Mouse (Mus musculus) induced T-regulatory cell, adult 2 months (primary cell): ENCODE measurements at regions not wholly inside any gene's neighbourhood (a gene's known extent, or its start where the extent isn't known, plus 50 kb on each side); places are given as distances from the start of the nearest gene placed in this dataset.
"Not testable (repeated sequence)": the region's sequence is repeated elsewhere in the genome, so short reads cannot be mapped to it uniquely, and the experiment has no call there.

Source experiments
- DNase-seq: peaks from one replicate; pipeline ENCODE4 v3.0.0-alpha.2; 2012; ENCODE audit warnings: low read depth

DNA sequence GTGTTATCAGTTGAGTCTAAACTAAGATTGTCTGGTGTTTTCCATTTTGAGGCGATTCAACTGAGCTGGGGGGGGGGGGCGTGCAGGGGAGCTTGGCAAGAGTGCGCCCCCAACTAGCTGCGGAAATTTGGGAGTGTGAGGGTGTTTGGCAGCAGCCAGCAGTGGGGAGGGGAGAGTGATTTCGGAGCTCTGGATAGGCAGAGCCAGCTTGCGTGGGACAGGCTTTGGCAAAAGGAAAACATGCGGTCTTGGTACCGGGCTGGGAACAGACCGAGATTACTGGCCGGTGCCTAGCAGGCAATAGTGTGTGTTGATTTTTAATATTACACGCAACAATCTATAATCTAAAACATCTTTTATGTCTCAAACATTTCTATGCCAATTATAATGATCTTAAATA is 199.4 kb upstream of the Cdk6 start:
- DNase-seq = not testable (repeated sequence)

DNA sequence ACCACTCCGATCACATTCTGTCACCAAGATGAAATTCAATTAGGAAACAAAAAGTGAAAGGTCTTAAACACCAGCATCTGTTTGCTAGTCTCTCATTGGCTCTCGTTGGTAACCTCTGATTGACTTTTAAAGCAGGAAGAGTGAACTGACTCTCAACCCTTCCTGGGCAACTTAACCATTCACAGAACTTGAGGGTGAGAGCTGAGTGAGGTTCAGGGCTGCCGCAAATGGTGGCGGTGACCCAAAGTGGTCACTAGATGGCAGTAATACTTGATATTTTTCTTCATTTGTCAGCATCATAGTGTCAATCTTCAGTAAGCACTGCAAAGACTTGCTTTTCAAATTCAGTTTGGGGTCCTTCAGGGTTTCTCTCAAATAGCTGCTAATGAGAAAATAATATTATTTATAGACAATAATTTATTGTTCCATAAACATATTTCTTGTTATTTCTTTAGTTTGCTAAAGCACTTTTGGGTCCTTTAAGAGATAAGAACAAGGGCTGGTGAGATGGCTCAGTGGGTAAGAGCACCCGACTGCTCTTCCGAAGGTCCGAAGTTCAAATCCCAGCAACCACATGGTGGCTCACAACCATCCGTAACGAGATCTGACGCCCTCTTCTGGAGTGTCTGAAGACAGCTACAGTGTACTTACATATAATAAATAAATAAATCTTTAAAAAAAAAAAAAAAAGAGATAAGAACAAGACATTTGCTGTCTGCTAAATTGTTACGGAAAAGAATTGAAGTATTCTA is 194.6 kb upstream of the Cdk6 start:
- peak; percentile 79 for DNase-seq

DNA sequence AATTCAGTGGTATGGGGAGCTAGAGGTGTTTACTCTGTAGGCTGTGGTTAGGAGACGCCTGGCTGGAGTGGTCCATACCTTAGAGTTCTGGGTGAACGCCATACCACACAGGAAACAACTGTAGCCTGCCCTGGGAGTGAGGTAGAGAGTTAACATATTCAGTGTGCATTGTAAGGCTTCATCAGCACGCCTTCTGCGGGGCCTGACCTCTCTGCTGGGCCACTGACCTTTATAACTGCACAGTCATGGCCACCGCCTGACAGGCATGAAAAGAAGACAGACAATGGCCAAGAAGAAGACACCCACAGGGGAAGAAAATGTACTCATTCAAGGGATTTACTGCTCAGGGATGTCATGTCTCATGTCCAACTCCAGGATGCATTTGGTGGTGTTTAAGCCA is 191.4 kb upstream of the Cdk6 start:
- DNase-seq = not testable (repeated sequence)

DNA sequence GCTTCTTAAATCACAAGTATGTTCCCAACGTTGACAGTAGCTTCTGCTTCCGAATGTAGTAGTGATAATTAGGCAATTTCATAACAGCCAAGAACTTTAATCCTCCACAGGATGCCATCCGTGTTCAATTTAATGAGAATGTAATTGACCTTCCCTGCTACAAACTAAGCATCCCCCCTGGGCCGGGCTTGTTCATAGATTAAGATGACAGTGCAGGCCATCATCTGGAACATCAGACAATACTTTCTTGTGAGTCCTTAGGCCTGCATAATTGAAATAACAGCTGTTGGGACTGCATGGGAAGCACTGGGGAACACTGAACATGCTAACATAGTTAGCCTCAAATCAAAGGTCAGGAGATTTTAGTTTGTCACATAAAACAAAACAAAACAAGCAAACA is 190.5 kb upstream of the Cdk6 start:
- not testable (repeated sequence) for DNase-seq

DNA sequence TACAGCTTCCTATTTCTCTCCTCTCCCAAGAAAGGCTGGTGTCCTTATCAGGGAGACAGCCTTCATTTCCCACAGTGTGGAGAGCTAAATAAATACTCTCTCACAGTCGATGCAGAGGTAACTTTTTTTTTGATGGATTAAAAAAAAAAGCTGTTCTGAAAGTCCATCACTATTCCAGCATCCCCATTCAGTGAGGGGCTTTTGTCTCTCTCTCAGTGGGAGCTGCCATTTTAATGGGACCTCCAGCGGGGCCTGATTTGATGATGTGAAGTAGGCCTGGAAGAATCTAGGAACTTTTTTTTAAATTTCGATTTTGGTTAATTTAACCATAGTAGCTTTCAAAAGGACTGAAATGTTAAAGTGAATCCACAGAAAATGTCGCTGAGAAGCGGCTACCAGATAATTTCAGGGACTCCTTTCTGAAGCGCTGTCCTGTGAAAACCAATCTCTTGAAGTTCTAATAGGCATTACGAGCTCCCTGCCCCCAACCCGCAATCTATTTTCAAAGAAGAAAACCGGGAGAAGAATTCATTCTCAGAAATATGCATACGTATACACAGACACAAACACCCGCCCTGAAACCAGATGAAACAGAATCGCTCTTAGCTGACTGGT is 189.6 kb upstream of the Cdk6 start:
- peak; percentile 38 for DNase-seq

- peak; percentile 77 for DNase-seq
These were observed 189.0 kb upstream of the Cdk6 start for GRCm38 (mm10) chr5:3152149-3152865.

- DNase-seq = not testable (repeated sequence)
These were observed 175.8 kb upstream of the Cdk6 start for GRCm38 (mm10) chr5:3165511-3165910.

DNA sequence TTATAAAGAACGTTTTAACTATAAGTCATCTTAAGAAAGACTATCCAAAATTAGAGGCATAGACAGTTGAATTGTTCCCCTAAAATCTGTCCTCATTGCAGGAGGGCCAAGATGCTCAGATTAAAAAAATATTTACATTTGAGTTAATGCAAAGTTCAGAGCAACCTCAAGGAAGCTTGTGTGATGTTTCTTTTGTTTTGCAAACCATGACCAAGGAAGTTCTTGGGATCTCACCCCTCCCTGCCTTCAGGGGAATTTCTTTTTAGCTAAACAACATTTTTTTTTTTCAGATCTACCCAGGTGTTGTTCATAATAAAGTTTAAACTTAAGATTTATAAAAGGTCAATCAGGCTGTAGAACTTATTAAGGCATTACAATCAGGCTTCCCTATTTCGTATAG is 174.8 kb upstream of the Cdk6 start:
- DNase-seq = not testable (repeated sequence)

DNA sequence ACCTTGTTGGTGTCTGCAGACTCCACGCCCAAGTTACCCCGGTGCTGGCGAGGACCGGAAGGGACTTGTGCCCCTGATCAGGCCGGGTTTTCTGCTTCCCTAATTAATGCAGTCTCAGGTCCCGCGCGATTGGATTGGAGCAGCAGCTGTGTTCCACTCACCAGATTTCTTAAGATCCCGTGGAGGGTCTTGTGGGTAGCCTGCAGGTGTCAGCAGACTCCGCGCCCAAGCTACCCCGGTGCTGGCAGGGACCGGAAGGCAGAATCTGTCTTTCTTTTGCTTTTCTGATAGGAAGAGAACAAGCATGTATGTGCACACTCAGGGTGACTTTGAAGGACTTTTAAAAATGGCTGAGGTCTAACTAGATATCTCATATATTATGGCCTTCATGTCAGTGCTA is 147.7 kb upstream of the Cdk6 start:
- peak; percentile 52 for DNase-seq

- DNase-seq = no peak
These were observed 143.1 kb upstream of the Cdk6 start for GRCm38 (mm10) chr5:3197952-3198841.

- DNase-seq = not testable (repeated sequence)
These were observed 142.3 kb upstream of the Cdk6 start for GRCm38 (mm10) chr5:3198869-3199550.

DNA sequence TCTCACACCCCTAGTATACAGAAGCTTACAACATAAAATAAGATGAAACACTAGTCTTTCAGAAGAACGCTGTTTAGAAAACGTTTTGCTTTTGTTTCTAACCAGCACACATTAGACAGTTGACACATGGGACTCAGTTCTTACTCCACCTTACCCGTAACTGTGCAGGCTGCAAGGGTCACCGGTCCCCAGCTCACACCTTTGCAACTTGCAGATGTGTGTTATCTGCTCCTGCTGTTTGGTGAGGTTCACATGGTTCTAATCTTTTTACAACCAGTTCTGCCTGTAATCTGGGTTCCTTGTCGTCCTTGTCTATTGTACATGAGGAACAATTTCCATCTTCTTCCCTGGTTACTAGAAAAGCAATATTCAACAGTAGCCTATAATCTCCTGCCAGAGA is 135.1 kb upstream of the Cdk6 start:
- not testable (repeated sequence) for DNase-seq

- not testable (repeated sequence) for DNase-seq
These were observed 133.0 kb upstream of the Cdk6 start for GRCm38 (mm10) chr5:3208293-3208692.

- no peak for DNase-seq
These were observed 130.0 kb upstream of the Cdk6 start for GRCm38 (mm10) chr5:3211284-3211683.

- no peak for DNase-seq
These were observed 125.2 kb upstream of the Cdk6 start for GRCm38 (mm10) chr5:3216053-3216452.

- DNase-seq = no peak
These were observed 122.1 kb upstream of the Cdk6 start for GRCm38 (mm10) chr5:3219230-3219629.

DNA sequence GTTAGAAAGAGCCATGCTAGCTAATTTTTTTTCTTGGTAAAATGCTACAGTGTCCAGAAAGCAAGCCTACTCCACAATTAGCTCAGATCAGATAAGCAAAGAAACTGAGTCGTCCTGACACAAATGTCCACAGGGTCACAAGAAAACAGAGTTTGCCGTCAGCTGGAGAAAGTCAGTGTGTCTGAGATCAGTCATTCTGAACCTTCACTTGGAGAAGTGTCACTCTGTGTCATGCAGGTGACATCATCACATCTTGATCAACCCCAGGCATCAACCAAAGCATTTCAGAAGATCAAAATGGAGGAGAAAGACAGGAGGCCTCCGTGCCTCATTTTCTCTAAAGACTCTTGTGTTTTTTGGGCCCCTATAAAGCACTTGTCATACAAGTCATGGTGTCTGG is 121.5 kb upstream of the Cdk6 start:
- no peak for DNase-seq

- DNase-seq = peak; percentile 53
These were observed 117.5 kb upstream of the Cdk6 start for GRCm38 (mm10) chr5:3223819-3224218.

DNA sequence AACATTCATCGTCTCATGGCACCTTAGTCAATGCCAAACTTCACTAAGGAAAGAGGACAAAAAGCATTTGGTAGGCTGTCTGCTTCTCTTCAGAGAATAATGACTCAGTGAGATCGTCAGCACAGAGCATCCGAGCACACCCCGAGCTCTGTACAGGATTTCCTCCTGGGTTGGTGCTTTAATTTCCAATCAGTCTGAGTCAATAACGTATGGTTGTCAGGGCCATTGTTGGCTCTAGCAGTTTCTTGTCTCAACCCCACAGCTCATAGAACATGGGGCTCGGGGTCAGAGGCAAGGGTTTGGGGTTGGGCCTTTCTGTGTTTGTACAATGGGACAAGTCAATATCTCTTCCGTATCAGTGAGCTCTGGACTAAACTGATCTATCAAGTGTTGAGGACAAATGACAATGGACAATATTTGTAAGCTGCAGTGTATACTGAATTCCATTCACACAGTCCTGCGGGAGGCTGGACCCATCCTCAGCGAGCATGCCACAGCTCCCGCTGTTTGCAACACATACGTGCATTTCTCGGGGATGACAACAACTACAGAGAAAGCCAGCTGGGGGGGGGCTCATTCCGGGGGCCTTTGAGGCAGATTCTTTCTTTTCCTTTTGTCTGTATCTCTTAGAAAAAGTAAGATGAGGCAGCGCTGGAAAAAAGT is 116.8 kb upstream of the Cdk6 start:
- not testable (repeated sequence) for DNase-seq

GRCm38 (mm10) chr5:3225358-3225757 is 115.9 kb upstream of the Cdk6 start:
- not testable (repeated sequence) for DNase-seq

DNA sequence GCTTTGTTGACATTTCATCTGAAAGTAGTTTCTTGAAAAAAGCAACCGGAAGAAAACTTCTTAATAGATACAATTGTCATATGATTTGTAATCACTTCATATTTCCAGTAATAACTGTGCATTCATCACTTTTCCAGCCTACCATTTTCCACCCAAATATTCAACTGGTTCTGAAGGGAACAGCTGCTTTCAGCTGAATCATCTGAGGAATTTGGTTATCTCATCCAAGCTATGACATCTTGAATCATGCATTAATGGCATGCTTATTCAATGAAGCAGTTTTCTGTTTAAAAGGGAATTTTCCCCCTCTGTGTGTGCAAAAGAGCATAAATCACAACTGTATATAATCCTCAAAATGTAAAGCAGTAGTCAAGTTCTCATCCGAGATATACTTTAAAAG is 97.2 kb upstream of the Cdk6 start:
- DNase-seq = not testable (repeated sequence)
